Mouse (Mus musculus): ENCODE measurements around the gene Pmpca.
A peak's percentile ranks its signal among the peaks of the same experiment; 100 is the strongest.

Pmpca gene

DNA sequence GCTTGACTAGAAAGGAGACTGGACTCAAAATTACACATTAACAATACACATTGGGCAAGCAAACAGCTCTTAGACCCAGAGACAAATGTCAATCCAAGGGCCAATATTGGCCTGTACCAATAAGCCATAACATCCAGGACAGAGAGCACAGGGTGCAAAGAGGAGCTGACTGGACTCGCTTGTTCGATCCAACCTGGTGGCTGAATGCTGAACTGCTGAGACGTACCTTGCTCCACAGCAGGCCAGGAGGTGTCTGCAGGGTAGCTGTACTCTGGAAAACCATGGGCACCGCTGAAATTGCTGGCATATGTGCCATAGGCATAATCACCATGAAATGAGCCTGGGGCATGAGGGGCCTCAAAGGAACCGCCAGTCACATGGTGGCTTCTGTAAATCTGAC lies 40.7 kb downstream of the Pmpca start:
- DNase-seq (ENCODE audit: low spot score in 2 of 2), result no peak

DNA sequence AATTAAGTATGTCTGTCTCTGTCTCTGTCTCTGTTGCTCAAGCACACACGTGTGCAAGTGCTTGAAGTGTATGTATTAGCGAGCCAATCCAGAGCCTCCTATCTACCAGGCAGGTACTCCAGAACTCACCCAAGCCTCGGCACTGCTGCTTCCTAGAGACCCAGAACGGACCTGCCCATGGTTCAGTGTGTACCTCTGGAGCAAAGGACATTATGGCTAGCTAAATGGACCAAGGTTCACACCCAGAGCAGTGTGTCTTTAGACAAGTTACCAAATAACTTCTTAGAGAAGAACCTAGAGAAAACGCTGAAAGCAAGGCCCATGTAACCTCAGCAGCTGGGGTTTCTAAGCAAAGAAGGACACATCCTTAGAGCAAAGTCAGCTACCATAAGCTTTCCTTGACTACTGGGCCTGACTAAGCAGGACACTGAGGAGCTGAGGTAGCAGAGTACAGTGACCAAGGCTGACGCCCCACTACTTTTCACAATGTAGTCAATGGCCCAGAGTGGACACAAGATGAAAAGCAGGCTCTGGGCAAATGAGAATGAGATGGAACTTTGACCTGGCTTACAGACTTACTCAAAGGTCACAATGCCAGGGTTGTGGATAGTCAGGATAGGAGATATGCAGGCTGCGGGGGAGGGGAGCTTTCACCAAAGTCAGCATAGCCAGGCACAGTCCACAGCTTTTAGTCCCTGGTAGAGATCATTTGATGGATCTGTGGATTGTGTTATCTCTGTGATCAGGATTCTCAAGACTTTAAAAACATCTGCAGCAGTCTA lies 45.8 kb downstream of the Pmpca start:
- DNase-seq (ENCODE audit: low spot score in 2 of 2), result no peak

DNA sequence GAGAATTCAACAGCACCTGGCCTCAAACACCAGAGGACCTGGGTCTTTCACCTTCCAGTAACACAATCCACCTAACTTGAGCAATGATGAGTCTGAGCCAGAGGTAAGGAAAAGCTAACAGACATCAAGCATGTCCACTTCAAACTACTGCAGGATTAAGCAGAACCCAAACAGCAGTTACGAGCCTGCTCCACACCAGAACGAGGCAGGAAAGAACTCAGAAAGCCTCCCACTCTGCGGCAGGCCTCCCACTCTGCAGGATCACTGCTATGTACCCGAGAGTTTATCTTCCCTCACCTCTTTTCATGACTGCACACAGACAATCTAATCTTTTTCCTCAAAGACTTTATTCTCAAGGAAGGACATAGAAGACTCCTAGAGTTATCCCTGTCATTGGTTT lies 48.1 kb downstream of the Pmpca start:
- DNase-seq (ENCODE audit: low spot score in 2 of 2), result peak in 1 of 2 experiments; percentile 37

DNA sequence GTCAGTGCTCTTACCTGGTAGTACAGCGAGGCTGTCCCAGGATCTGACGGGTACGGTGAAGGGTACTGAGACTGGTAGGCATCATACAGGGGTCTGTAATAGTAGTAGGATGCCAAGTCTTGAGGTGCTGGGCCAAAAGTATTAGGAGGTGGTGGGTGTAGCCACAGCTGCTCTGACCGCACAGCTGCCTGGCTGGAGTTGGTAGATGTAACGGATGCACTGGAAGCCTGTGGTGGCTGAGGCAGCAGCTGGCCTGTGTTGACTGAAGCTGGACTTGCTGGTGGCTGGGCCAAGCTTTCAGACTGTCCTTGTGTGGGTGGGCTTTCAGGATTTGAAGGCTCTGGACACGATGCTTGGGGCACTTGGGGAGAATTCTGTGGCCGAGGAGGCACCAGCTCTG lies 49.2 kb downstream of the Pmpca start:
- DNase-seq (ENCODE audit: low spot score in 2 of 2), result no peak

DNA sequence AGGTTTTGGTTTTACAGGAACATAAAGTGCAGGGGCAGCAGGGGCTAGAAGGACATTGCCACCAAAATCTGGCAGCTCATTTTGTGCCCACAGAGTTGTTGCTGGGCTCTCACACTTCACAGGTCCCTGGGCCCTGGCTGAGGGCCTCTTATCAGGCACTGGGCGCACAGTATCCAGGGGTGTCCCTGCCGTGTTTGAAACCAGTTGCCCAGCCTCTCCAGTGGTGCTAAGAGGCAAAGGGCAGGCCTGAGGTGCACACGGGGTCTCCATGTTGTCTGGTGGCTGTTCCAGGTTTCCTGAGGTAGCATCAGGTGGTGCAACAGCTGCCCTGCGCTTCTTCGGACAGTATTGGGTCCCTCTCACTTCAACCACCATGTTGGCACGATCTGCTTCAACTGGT lies 50.5 kb downstream of the Pmpca start:
- DNase-seq (ENCODE audit: low spot score in 2 of 2), result no peak

DNA sequence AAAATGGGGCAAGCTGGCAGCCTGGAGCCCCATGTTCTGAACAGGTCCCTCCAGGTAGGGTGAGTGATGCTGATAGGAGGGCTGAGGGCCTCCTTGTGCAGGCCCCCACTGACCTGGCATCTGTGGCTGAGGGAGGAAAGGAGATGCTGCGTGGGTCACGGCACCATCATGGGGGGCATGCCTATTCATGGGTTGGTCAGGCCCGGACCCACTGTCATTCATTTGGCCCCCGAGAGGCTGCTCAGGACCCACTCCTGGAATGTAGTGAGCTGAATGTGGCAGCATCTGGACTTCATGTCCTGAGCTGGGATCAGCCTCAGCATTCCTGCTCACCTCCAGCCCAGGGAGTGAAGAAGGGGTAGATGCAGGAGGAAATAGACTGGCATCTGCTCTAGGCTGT lies 52.1 kb downstream of the Pmpca start:
- no peak for DNase-seq (ENCODE audit: low spot score in 2 of 2)

DNA sequence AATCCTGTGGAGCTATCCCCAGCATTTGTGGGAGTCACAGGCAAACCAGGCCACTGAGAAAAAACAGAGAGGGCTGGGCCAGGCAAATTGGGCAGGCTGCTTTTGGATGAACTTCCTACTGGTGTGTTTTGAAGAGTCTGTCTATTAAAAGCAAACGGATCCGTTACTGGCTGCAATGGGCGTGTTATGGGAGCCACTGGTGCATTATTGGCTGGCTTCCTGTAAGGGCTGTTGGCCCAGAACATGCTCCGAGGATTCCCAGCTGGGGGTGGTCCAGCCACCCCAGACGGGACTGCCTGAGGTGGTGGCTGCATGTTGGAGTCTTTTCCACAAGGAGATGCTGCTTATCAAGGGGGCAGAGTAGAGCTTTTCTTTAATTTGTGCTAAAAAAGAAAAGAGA lies 52.5 kb downstream of the Pmpca start:
- no peak for DNase-seq (ENCODE audit: low spot score in 2 of 2)

DNA sequence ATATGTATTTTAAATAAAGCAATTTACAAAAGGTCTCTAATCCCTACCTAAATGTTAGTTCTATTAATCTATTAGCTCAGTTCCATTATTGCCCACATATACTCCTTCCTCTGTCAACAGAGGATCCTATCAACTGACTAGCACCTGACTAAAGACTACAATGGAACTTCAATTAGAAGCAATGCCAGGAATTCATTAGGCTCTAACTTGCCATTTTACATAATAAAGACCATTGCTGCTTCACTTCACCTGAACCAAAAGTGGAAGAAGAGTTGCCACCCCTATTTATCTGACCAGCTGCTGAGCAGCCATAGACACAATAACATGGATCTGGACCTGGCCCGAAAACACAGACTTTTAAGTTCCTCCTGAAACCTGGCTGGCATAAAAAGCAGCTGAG lies 53.7 kb downstream of the Pmpca start:
- no peak for DNase-seq (ENCODE audit: low spot score in 2 of 2)

DNA sequence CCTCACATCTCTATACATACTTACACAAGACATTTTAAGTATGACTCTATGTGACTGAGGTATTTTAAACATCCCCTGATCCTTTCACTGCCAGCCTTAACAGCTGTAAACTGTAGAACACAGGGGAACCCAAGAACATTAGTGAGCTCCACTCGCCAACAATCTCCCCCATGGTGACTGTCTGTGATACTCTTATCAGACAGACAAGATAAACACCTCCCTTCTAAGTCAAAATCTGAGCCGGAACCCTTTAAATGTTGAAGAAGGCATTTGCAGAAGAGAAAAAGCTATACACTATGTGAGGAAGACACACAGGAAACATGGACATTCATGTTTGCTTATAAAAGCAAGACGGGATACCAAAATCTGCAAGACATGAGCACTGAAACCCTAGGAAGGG lies 54.7 kb downstream of the Pmpca start:
- DNase-seq (ENCODE audit: low spot score in 2 of 2), result no peak

DNA sequence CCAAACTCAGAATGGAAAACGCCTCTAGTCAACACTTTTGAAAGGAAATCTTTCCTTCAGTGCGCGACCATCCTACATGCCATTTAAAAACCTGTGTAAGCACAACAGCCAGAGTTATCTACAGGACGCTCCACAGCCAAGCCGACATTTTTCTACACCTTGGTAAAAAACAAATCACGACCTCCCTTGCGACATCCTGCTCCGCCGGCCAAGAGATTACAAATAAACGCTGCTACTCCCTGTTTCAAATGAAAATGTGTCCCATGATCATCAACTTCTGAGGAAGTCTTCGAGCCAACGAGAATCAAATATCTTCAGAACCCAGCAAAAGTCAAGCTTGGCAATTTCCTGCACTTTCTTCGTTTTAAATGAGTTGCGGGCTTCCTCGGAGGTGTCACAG lies 55.2 kb downstream of the Pmpca start:
- no peak for DNase-seq (ENCODE audit: low spot score in 2 of 2)

DNA sequence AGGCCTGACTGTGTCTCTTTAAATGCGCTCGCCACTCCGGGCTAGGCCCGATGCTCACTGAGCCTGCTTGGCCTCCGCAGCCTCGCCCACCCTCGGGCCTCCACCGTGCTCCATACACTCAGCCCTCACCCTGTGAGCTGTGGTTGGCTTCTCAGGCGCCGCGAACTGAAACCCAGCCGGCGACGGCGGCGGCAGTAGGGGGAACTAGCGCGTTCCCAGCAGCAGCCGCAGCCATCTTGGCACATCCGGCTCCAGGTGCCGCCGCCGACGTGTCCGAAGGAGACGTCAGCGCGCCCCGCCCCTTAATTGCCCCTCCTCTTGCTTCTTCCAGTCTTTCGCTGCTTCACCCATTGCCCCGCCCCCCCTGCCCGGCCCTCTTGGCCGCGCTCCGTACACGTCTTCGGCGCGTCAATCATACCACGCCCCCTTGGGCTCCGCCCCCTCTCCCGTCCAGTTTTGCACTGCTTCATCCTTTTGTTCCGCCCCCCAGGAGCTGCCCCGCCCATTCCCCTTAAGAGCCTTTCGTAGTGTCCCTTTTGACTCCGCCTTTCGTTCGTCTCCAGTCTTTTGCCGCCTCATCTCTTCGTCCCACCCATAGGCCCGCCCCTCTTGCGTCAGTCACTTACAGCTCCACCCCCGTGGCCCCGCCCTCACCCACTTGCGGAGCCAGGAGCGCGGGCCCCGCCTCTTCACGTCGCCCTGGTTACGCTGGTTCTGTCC lies 56.0 kb downstream of the Pmpca start, which contains the start of gene Sec16a:
Gene Sec16a, minus strand, starts transcription at position 271 of the 720 bp plus-strand sequence.
- DNase-seq (ENCODE audit: low spot score in 2 of 2), result peak; percentile 98 to 99

DNA sequence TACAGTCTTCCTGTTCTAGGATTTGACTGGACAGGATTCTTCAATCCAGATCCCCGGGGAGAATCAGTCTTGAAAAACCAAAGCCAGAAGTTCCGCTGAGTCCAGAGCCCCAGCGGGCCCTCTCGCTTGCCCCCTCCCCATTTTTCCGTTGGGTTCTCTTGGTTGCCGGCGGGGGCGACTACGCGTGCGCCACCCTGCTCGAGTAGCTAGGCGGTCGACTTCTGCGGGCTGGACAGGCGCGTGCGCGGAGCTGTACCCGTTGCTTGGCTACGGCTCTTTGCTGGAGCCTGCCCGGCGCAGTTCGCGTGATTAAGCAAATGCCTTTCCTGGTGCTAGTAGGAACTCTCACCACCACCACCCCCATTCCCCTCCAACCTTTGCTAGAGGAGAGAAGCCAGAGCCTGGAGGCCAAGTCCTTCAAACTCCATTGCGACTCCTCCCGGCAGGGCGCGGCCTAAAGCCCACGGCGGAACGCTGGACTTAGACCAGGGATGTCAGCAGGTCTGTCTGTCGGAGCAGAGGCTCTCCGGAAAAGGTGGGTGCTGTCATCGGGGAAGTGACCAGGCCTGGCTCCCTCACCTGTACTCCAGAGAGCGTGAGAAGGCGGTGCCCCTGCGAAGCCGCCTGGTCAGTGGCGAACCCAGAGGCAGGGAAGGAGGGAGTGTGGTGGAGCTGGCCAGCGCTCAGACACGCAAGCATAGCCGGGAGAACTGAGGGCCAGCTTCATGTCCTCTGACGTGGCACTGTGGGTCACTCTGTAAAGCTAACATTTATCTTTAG lies 56.7 kb downstream of the Pmpca start:
- DNase-seq (ENCODE audit: low spot score in 2 of 2), result peak; percentile 94 to 95

DNA sequence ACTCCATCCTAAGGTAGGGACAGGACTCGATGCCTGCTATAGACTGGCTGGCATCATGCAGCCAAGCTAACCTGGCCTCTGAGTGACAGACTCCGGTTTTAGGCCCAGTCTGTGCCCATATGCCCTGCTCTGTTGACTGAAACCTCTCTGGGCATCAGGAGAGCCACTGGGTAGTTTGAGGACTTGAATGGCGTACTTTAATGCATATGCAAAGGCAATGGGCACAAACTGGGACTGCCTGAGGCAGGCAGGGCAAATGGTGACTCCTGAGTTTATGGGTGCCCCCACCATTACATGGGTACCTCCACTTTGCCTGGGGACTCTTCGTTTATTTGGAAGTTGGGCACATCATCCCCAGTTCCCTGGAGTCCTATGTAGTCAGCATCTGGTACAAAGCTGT lies 57.5 kb downstream of the Pmpca start:
- DNase-seq (ENCODE audit: low spot score in 2 of 2), result no peak
